Comparison of ENCODE assay signal across 20 mouse cellular contexts in genomic region chr9:112992937-112993336, GRCm38 (mm10).
DNase-seq lines count a peak whose midpoint lies in the region; ATAC-seq and TF ChIP-seq lines count a peak whose summit lies in the region.
"Had no signal": no experiment of that assay in that cellular context is flagged by ENCODE, and none has a peak within 500 bp of the region (broad histone marks: within the 10 kb centered on the region; RNA-seq: fewer than 3 reads in every experiment).

No protein-coding gene starts in this region.

- peak; percentile 74 for DNase-seq in lung, embryonic 14.5 days
- DNase-seq in lung, postnatal 0 days (ENCODE audit: low spot score), result no peak
- DNase-seq in left cerebral cortex, adult 9 months (ENCODE audit: low spot score in 2 of 2), result no peak
- DNase-seq in cerebellum, adult 11 months, result no peak
- DNase-seq: adrenal gland, postnatal 14 days; B cell, adult 2 months; cerebellum, adult 18-20 months; cerebellum, adult 9-11 months; cerebellum, postnatal 36 days; forebrain, postnatal 0 days; gastrocnemius, postnatal 25 days; heart, postnatal 10 days; heart, postnatal 4 days had no signal

- no peak overlapping the region for H3K4me3 ChIP-seq in lung, embryonic 14.5 days (ENCODE audit: low read depth, low read length)
- no peak overlapping the region for H3K4me3 ChIP-seq in lung, postnatal 0 days (ENCODE audit: low read depth, low read length)
- no peak overlapping the region for H3K4me3 ChIP-seq in embryonic facial prominence, embryonic 13.5 days
- H3K4me3 ChIP-seq: forebrain, embryonic 13.5 days; hindbrain, embryonic 13.5 days had no signal

- no peaks in the 10 kb centered on the region for H3K36me3 ChIP-seq in lung, embryonic 14.5 days (ENCODE audit: insufficient read depth)
- no peaks in the 10 kb centered on the region for H3K36me3 ChIP-seq in lung, postnatal 0 days (ENCODE audit: insufficient read depth, low read length)
- H3K36me3 ChIP-seq in embryonic facial prominence, embryonic 13.5 days, result no peaks in the 10 kb centered on the region
- H3K36me3 ChIP-seq: G1E; hindbrain, embryonic 13.5 days had no signal

- no peak for TF ChIP-seq CTCF in lung, embryonic 14.5 days (IDR thresholded peaks at IDR 0.05; ENCODE audit: low read depth)
- TF ChIP-seq CTCF in lung, postnatal 0 days (IDR thresholded peaks at IDR 0.05), result no peak

- no peak overlapping the region for H3K4me2 ChIP-seq in lung, embryonic 14.5 days
- H3K4me2 ChIP-seq in lung, postnatal 0 days (replicated peaks; ENCODE audit: low read depth, low read length), result no peak overlapping the region
- no peak overlapping the region for H3K4me2 ChIP-seq in embryonic facial prominence, embryonic 13.5 days
- H3K4me2 ChIP-seq: forebrain, embryonic 13.5 days; hindbrain, embryonic 13.5 days had no signal

- H3K9me3 ChIP-seq in lung, embryonic 14.5 days (ENCODE audit: low read depth, low read length), result no peaks in the 10 kb centered on the region
- no peaks in the 10 kb centered on the region for H3K9me3 ChIP-seq in lung, postnatal 0 days (ENCODE audit: low read length)
- H3K9me3 ChIP-seq in embryonic facial prominence, embryonic 13.5 days, result no peaks in the 10 kb centered on the region
- H3K9me3 ChIP-seq: forebrain, embryonic 13.5 days; hindbrain, embryonic 13.5 days had no signal

- no peak for TF ChIP-seq EP300 in lung, postnatal 0 days (IDR thresholded peaks at IDR 0.05)

- H3K4me1 ChIP-seq in lung, embryonic 14.5 days (ENCODE audit: insufficient read depth), result no peaks in the 10 kb centered on the region
- H3K4me1 ChIP-seq in lung, postnatal 0 days (ENCODE audit: insufficient read depth, low read depth, low read length), result no peaks in the 10 kb centered on the region
- H3K4me1 ChIP-seq in embryonic facial prominence, embryonic 13.5 days, result no peaks in the 10 kb centered on the region
- H3K4me1 ChIP-seq: forebrain, embryonic 13.5 days; hindbrain, embryonic 13.5 days had no signal

- H3K9ac ChIP-seq in lung, embryonic 14.5 days, result no peak overlapping the region
- H3K9ac ChIP-seq in lung, postnatal 0 days (replicated peaks; ENCODE audit: low read depth), result no peak overlapping the region
- H3K9ac ChIP-seq in embryonic facial prominence, embryonic 13.5 days, result no peak overlapping the region
- H3K9ac ChIP-seq: forebrain, embryonic 13.5 days; forebrain, postnatal 0 days; hindbrain, embryonic 13.5 days had no signal

- peak; percentile 52; the same call in 1 of the 2 replicates for ATAC-seq in lung, embryonic 14.5 days (ENCODE audit: insufficient read depth)
- no peak for ATAC-seq in lung, postnatal 0 days
- ATAC-seq in embryonic facial prominence, embryonic 13.5 days (ENCODE audit: insufficient number of reproducible peaks, insufficient read depth, low FRiP score, low TSS enrichment, low read depth), result peak; percentile 69; the same call in 1 of the 2 replicates
- ATAC-seq in hematopoietic stem cell, adult 5-6 weeks (replicated peaks in 1 of 2; ENCODE audit: insufficient read depth in 1 of 2, low FRiP score in 2 of 2, low TSS enrichment in 1 of 2, low read depth in 1 of 2, poor library complexity in 2 of 2, severe bottlenecking in 2 of 2), result peak; percentile 56 to 73; a peak in 3 of 4 replicates
- ATAC-seq: CD4-positive, CD25-positive, alpha-beta regulatory T cell, adult 4 months; forebrain, embryonic 13.5 days; forebrain, postnatal 0 days; hindbrain, postnatal 0 days had no signal

- WGBS in lung, embryonic 14.5 days, result 36% methylated on average over 3 of the region's 3 CpGs
- WGBS in lung, postnatal 0 days, result 25% methylated on average over 3 of the region's 3 CpGs
- WGBS in embryonic facial prominence, embryonic 13.5 days, result 36% methylated on average over 3 of the region's 3 CpGs

- no peaks in the 10 kb centered on the region for H3K27me3 ChIP-seq in lung, embryonic 14.5 days (ENCODE audit: insufficient read depth, low read length)
- no peaks in the 10 kb centered on the region for H3K27me3 ChIP-seq in lung, postnatal 0 days (replicated peaks; ENCODE audit: insufficient read depth, low read length)
- no peaks in the 10 kb centered on the region for H3K27me3 ChIP-seq in embryonic facial prominence, embryonic 13.5 days
- H3K27me3 ChIP-seq: forebrain, embryonic 13.5 days; hindbrain, embryonic 13.5 days had no signal

- H3K27ac ChIP-seq in lung, embryonic 14.5 days (ENCODE audit: low read depth), result no peak overlapping the region
- no peak overlapping the region for H3K27ac ChIP-seq in lung, postnatal 0 days (ENCODE audit: low read length)
- no peak overlapping the region for H3K27ac ChIP-seq in embryonic facial prominence, embryonic 13.5 days
- H3K27ac ChIP-seq: forebrain, embryonic 13.5 days; hindbrain, embryonic 13.5 days; hindbrain, postnatal 0 days had no signal
